ENCODE assay signal across 15 mouse cellular contexts in genomic region chr4:87893012-87893411, GRCm38 (mm10).
"Had no signal": no experiment of that assay in that cellular context is flagged by ENCODE, and none has a peak within 500 bp of the region (broad histone marks: within the 10 kb centered on the region; RNA-seq: fewer than 3 reads in every experiment).

No protein-coding gene starts in this region.

- ATAC-seq: liver, postnatal 0 days had no signal

- H3K27ac ChIP-seq: kidney, embryonic 15.5 days; limb, embryonic 12.5 days; liver, embryonic 13.5 days; neural tube, embryonic 12.5 days; stomach, postnatal 0 days had no signal

- H3K9me3 ChIP-seq: kidney, embryonic 15.5 days; limb, embryonic 12.5 days; liver, embryonic 13.5 days; neural tube, embryonic 12.5 days had no signal

- H3K4me1 ChIP-seq: kidney, embryonic 15.5 days; liver, embryonic 13.5 days had no signal

- DNase-seq: kidney, adult 11 months; kidney, postnatal 25 days; layer of hippocampus, adult 9-11 months; liver; liver, embryonic 13.5 days; liver, postnatal 0 days; lung, postnatal 36 days; midbrain, embryonic 14.5 days; right cerebral cortex, adult 18-20 months; right cerebral cortex, postnatal 25 days; thymus, postnatal 4 days had no signal

- H3K4me3 ChIP-seq: kidney, embryonic 15.5 days; limb, embryonic 12.5 days; liver, embryonic 13.5 days; neural tube, embryonic 12.5 days had no signal

- H3K36me3 ChIP-seq: kidney, embryonic 15.5 days; limb, embryonic 12.5 days; liver, embryonic 13.5 days; neural tube, embryonic 12.5 days had no signal

- H3K4me2 ChIP-seq: kidney, embryonic 15.5 days; limb, embryonic 12.5 days; liver, embryonic 13.5 days; neural tube, embryonic 12.5 days had no signal

- H3K9ac ChIP-seq: kidney, embryonic 15.5 days; limb, embryonic 12.5 days; liver, embryonic 13.5 days; liver, postnatal 0 days; neural tube, embryonic 12.5 days had no signal

- H3K27me3 ChIP-seq: kidney, embryonic 15.5 days; limb, embryonic 12.5 days; liver, embryonic 13.5 days; neural tube, embryonic 12.5 days had no signal
